Mouse (Mus musculus) liver, adult 2 months (tissue): ENCODE measurements around the gene D430041D05Rik.

ENCODE experiments used
- CTCF ChIP-seq: fragments of 200-500 bp; IDR thresholded peaks from 2 replicates; pipeline ENCODE4 v1.5.1; 2011; ENCODE audit warnings: low read depth, low read length, control low read depth
- POLR2A ChIP-seq: fragments of 200-500 bp; IDR thresholded peaks from 2 replicates; pipeline ENCODE4 v1.6.1; 2011; ENCODE audit warnings: low read length, control low read depth; ENCODE audit not compliant: insufficient read depth; ENCODE audit errors: extremely low read depth

GRCm38 (mm10) chr2:104120312-104120711 lies 290.5 kb downstream of the D430041D05Rik start:
- TF ChIP-seq POLR2A (no peak), CTCF (peak; percentile 45)
